Mouse (Mus musculus): ENCODE data around the gene Shroom3. TPM values are rescaled to one million over a fixed set of nuclear protein-coding genes. Genes with fewer than 3 reads are reported as not detected.

Gene Shroom3
- polyA plus RNA-seq, 1 experiment = 0.57 TPM

- no peaks in the 10 kb centered on the region for H3K79me2 ChIP-seq (ENCODE audit: control insufficient read depth, insufficient read depth)
- no peaks in the 10 kb centered on the region for H3K36me3 ChIP-seq (ENCODE audit: control insufficient read depth, insufficient read depth)
- H3K79me3 ChIP-seq (ENCODE audit: low read depth) = no peaks in the 10 kb centered on the region
- TF ChIP-seq MAX (IDR thresholded peaks at IDR 0.05) = no peak
- no peak for TF ChIP-seq USF1 (IDR thresholded peaks at IDR 0.05; ENCODE audit: low read depth)
- no peak for TF ChIP-seq CEBPB (IDR thresholded peaks at IDR 0.05; ENCODE audit: low read depth)
- no peak for TF ChIP-seq FOSL1 (IDR thresholded peaks at IDR 0.05; ENCODE audit: insufficient read depth, low read length, poor library complexity, severe bottlenecking)
- no peak for TF ChIP-seq MYOD1 (IDR thresholded peaks at IDR 0.05; ENCODE audit: control insufficient read depth, insufficient read length, low read depth)
- TF ChIP-seq CTCF (IDR thresholded peaks at IDR 0.05; ENCODE audit: control insufficient read depth, insufficient read depth, insufficient read length) = no peak
- TF ChIP-seq MYOG (IDR thresholded peaks at IDR 0.05; ENCODE audit: control insufficient read depth, extremely low read depth, insufficient read length) = no peak
- no peak overlapping the region for H3ac ChIP-seq (ENCODE audit: control insufficient read depth, insufficient read length, low read depth)
- no peaks in the 10 kb centered on the region for H3K27me3 ChIP-seq (ENCODE audit: control insufficient read depth, insufficient read depth, insufficient read length)
- H3K4me3 ChIP-seq (ENCODE audit: insufficient read depth, poor library complexity, severe bottlenecking) = no peak overlapping the region
Measured at GRCm38 (mm10) chr5:92760542-92760941, 77.3 kb downstream of the Shroom3 start.

- no peaks in the 10 kb centered on the region for H3K27me3 ChIP-seq (ENCODE audit: control insufficient read depth, insufficient read depth, insufficient read length)
- H3K4me3 ChIP-seq (ENCODE audit: insufficient read depth, poor library complexity, severe bottlenecking) = no peak overlapping the region
- no peaks in the 10 kb centered on the region for H3K79me2 ChIP-seq (ENCODE audit: control insufficient read depth, insufficient read depth)
- no peaks in the 10 kb centered on the region for H3K79me3 ChIP-seq (ENCODE audit: low read depth)
- no peak overlapping the region for H3ac ChIP-seq (ENCODE audit: control insufficient read depth, insufficient read length, low read depth)
- TF ChIP-seq FOSL1 (IDR thresholded peaks at IDR 0.05; ENCODE audit: insufficient read depth, low read length, poor library complexity, severe bottlenecking) (no peak), MYOD1 (IDR thresholded peaks at IDR 0.05; ENCODE audit: control insufficient read depth, insufficient read length, low read depth) (no peak), CEBPB (IDR thresholded peaks at IDR 0.05; ENCODE audit: low read depth) (no peak), MYOG (IDR thresholded peaks at IDR 0.05; ENCODE audit: control insufficient read depth, extremely low read depth, insufficient read length) (no peak)
- H3K36me3 ChIP-seq (ENCODE audit: control insufficient read depth, insufficient read depth) = no peaks in the 10 kb centered on the region
Measured at GRCm38 (mm10) chr5:92761615-92762353, 78.5 kb downstream of the Shroom3 start.

GRCm38 (mm10) chr5:92762425-92762824, 79.2 kb downstream of the Shroom3 start:
- Histone ChIP-seq H3K27me3 (ENCODE audit: control insufficient read depth, insufficient read depth, insufficient read length) (no peaks in the 10 kb centered on the region), H3ac (ENCODE audit: control insufficient read depth, insufficient read length, low read depth) (no peak overlapping the region), H3K79me3 (ENCODE audit: low read depth) (no peaks in the 10 kb centered on the region), H3K79me2 (ENCODE audit: control insufficient read depth, insufficient read depth) (no peaks in the 10 kb centered on the region), H3K4me3 (ENCODE audit: insufficient read depth, poor library complexity, severe bottlenecking) (no peak overlapping the region), H3K36me3 (ENCODE audit: control insufficient read depth, insufficient read depth) (no peaks in the 10 kb centered on the region)
- TF ChIP-seq MYOD1 (IDR thresholded peaks at IDR 0.05; ENCODE audit: control insufficient read depth, insufficient read length, low read depth) (no peak), CEBPB (IDR thresholded peaks at IDR 0.05; ENCODE audit: low read depth) (no peak), USF1 (IDR thresholded peaks at IDR 0.05; ENCODE audit: low read depth) (no peak), MYOG (IDR thresholded peaks at IDR 0.05; ENCODE audit: control insufficient read depth, extremely low read depth, insufficient read length) (no peak), CTCF (IDR thresholded peaks at IDR 0.05; ENCODE audit: control insufficient read depth, insufficient read depth, insufficient read length) (no peak), MAX (IDR thresholded peaks at IDR 0.05) (no peak), FOSL1 (IDR thresholded peaks at IDR 0.05; ENCODE audit: insufficient read depth, low read length, poor library complexity, severe bottlenecking) (no peak)

GRCm38 (mm10) chr5:92763546-92763952, 80.3 kb downstream of the Shroom3 start:
- H3K36me3 ChIP-seq (ENCODE audit: control insufficient read depth, insufficient read depth) = no peaks in the 10 kb centered on the region
- no peaks in the 10 kb centered on the region for H3K79me3 ChIP-seq (ENCODE audit: low read depth)
- H3ac ChIP-seq (ENCODE audit: control insufficient read depth, insufficient read length, low read depth) = no peak overlapping the region
- no peaks in the 10 kb centered on the region for H3K27me3 ChIP-seq (ENCODE audit: control insufficient read depth, insufficient read depth, insufficient read length)
- H3K79me2 ChIP-seq (ENCODE audit: control insufficient read depth, insufficient read depth) = no peaks in the 10 kb centered on the region
- TF ChIP-seq CEBPB (IDR thresholded peaks at IDR 0.05; ENCODE audit: low read depth) (no peak), MAX (IDR thresholded peaks at IDR 0.05) (no peak), FOSL1 (IDR thresholded peaks at IDR 0.05; ENCODE audit: insufficient read depth, low read length, poor library complexity, severe bottlenecking) (no peak), MYOG (IDR thresholded peaks at IDR 0.05; ENCODE audit: control insufficient read depth, extremely low read depth, insufficient read length) (no peak), USF1 (IDR thresholded peaks at IDR 0.05; ENCODE audit: low read depth) (no peak), CTCF (IDR thresholded peaks at IDR 0.05; ENCODE audit: control insufficient read depth, insufficient read depth, insufficient read length) (no peak), MYOD1 (IDR thresholded peaks at IDR 0.05; ENCODE audit: control insufficient read depth, insufficient read length, low read depth) (no peak)
- H3K4me3 ChIP-seq (ENCODE audit: insufficient read depth, poor library complexity, severe bottlenecking) = no peak overlapping the region

GRCm38 (mm10) chr5:92766301-92766700, 83.1 kb downstream of the Shroom3 start:
- Histone ChIP-seq H3K79me2 (ENCODE audit: control insufficient read depth, insufficient read depth) (no peaks in the 10 kb centered on the region), H3K4me3 (ENCODE audit: insufficient read depth, poor library complexity, severe bottlenecking) (no peak overlapping the region), H3K27me3 (ENCODE audit: control insufficient read depth, insufficient read depth, insufficient read length) (no peaks in the 10 kb centered on the region), H3K79me3 (ENCODE audit: low read depth) (no peaks in the 10 kb centered on the region), H3ac (ENCODE audit: control insufficient read depth, insufficient read length, low read depth) (no peak overlapping the region), H3K36me3 (ENCODE audit: control insufficient read depth, insufficient read depth) (no peaks in the 10 kb centered on the region)
- TF ChIP-seq CEBPB (IDR thresholded peaks at IDR 0.05; ENCODE audit: low read depth) = no peak
- TF ChIP-seq MYOD1 (IDR thresholded peaks at IDR 0.05; ENCODE audit: control insufficient read depth, insufficient read length, low read depth) = no peak
- no peak for TF ChIP-seq MYOG (IDR thresholded peaks at IDR 0.05; ENCODE audit: control insufficient read depth, extremely low read depth, insufficient read length)
- no peak for TF ChIP-seq USF1 (IDR thresholded peaks at IDR 0.05; ENCODE audit: low read depth)
- TF ChIP-seq MAX (IDR thresholded peaks at IDR 0.05) = no peak
- no peak for TF ChIP-seq FOSL1 (IDR thresholded peaks at IDR 0.05; ENCODE audit: insufficient read depth, low read length, poor library complexity, severe bottlenecking)
- TF ChIP-seq CTCF (IDR thresholded peaks at IDR 0.05; ENCODE audit: control insufficient read depth, insufficient read depth, insufficient read length) = no peak
